Mouse (Mus musculus) E14TG2a.4 (cell line): ENCODE results near the gene Defa20.
"Not testable (repeated sequence)": the region's sequence is repeated elsewhere in the genome, so short reads cannot be mapped to it uniquely, and the experiment has no call there.

Source experiments
- H3K27me3 ChIP-seq: 2 replicates; pipeline ENCODE4 v1.6.1; 2014; ENCODE audit warnings: low read length, control low read depth; ENCODE audit not compliant: insufficient read depth
- H3K36me3 ChIP-seq: 2 replicates; pipeline ENCODE4 v1.6.1; 2014; ENCODE audit warnings: low read length, control low read depth; ENCODE audit not compliant: insufficient read depth
- H3K4me1 ChIP-seq: replicated peaks from 2 replicates; pipeline ENCODE4 v1.6.1; 2014; ENCODE audit warnings: low read depth, low read length, control low read depth
- H3K4me3 ChIP-seq: replicated peaks from 2 replicates; pipeline ENCODE4 v1.5.1; 2014; ENCODE audit warnings: mild to moderate bottlenecking, low read length
- H3K9me3 ChIP-seq: 2 replicates; pipeline ENCODE4 v1.6.1; 2014; ENCODE audit warnings: low read length, control low read depth

Gene Defa20

GRCm38 (mm10) chr8:21508958-21509357 is at the start of gene Defa20:
Gene Defa20 (plus strand): TSS chr8:21509258.
- H3K36me3 ChIP-seq, H3K4me1 ChIP-seq, H3K4me3 ChIP-seq, H3K9me3 ChIP-seq, H3K27me3 ChIP-seq: not testable (repeated sequence)

- H3K36me3 ChIP-seq, H3K9me3 ChIP-seq, H3K4me1 ChIP-seq, H3K27me3 ChIP-seq, H3K4me3 ChIP-seq: not testable (repeated sequence)
These were observed 19.7 kb downstream of the Defa20 start, which contains the start of gene Defa32 for GRCm38 (mm10) chr8:21528732-21529131. Gene Defa32 (plus strand): TSS chr8:21529032.
